Mouse (Mus musculus) splenic B cell, adult 2 months (primary cell): ENCODE measurements around the gene Cldn20.

Source experiments
- DNase-seq: peaks from one replicate; pipeline ENCODE4 v3.0.0-alpha.2; 2011; ENCODE audit warnings: low read depth, low spot score
- H3K27me3 ChIP-seq: 2 replicates; pipeline ENCODE4 v1.6.1; 2012; ENCODE audit warnings: mild to moderate bottlenecking, low read length, moderate library complexity, mixed read lengths; ENCODE audit not compliant: control insufficient read depth, poor library complexity, insufficient read depth, severe bottlenecking
- H3K36me3 ChIP-seq: 2 replicates; pipeline ENCODE4 v1.6.1; 2012; ENCODE audit warnings: mild to moderate bottlenecking, low read length, moderate library complexity, mixed read lengths; ENCODE audit not compliant: control insufficient read depth, poor library complexity, insufficient read depth, severe bottlenecking

The Cldn20 gene

DNA sequence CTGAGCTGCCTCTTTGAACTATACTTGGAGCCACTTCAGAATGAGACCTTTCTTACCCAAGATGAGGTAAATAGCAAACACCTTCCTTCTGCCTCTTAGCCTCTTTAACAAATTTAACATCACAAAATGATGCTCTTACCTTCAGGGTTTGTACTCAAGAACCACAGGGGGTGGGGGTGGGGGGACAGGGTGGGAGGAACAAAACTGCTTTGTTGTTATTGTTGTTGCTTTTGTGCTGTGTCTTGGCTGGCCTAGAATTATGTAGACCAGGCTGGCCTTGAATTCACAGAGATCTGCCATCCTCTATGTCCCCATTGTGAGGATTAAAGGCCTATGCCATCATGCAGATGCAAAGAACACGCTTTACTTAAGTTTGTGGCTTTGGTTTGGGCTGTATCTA, 26.6 kb upstream of the Cldn20 start:
- no peaks in the 10 kb centered on the region for H3K27me3 ChIP-seq
- no peaks in the 10 kb centered on the region for H3K36me3 ChIP-seq
- no peak for DNase-seq

DNA sequence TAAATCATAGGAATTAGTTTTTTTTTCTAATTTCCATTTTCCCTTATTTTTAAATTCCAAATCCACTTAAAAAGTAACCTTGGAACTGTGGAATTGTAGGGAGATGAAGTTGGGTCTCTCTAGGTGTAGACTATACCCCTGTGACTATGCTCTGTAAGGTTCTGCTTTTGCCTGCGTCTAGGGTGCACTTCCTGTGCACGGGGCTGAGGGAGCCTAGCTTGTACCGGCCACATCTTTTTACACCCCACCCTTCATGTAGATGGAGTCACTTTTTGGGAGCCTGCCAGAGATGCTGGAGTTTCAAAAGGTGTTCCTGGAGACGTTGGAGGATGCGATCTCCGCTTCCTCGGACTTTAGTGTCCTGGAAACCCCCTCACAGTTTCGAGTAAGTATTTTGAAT, 25.8 kb upstream of the Cldn20 start:
- Histone ChIP-seq H3K36me3 (no peaks in the 10 kb centered on the region), H3K27me3 (no peaks in the 10 kb centered on the region)
- DNase-seq: no peak

DNA sequence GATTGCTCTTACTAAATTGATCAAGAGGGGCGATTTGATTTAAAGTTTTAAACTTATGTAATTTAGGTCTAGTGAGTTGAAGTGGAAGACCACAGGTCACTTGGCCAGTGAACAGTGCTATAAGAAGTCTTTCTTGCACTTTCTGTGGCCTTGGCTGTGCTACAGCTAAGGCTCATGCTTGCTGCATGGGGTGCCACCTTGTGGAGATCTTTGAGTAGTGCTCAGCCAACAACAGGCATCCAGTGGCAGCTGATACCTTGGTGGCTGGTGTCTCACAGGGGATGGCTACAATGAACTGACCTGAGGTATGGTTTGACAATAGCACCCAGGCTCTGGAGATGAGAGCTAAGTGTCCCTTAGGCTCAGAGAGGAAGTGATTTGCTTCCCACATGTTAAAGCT, 22.5 kb upstream of the Cldn20 start:
- DNase-seq: peak; percentile 64
- no peaks in the 10 kb centered on the region for H3K27me3 ChIP-seq
- no peaks in the 10 kb centered on the region for H3K36me3 ChIP-seq

DNA sequence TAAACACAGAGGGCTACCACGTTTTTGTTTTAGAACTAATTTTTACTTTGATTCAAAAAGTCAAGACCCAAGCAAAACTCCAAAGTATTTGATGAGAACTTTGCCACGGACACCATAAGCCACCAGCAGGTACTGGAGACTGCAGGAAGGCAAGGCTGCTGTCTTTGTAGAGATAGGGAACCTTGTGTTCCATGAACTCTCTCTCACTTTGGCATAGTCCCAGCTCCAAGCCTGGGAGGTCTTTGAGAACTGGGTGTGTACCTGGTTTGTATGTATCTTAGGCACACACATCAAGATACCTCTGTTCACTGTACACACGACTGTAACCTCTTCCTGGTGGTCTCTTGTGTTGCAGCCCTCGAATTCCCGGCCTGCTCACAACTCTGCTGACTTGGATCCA, 18.0 kb upstream of the Cldn20 start:
- no peaks in the 10 kb centered on the region for H3K36me3 ChIP-seq
- H3K27me3 ChIP-seq: no peaks in the 10 kb centered on the region
- DNase-seq: no peak

DNA sequence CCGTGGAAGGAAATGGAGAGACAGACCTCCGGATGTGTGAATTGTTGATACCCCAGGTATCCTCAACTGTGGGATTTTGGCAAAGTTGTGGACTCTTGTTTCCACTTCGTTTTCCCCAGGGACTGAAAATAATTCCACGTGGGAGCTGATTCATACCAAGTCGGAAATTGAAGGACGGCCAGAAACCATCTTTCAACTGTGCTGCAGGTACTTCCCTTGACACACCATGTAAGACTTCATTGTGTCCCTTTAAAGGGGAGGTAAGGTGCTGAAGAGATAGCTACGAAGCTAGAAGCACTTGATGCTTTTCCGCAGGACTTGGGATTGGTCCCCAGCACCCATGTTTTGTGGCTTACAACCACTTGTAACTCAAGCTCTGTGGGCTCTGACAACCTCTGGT, 16.5 kb upstream of the Cldn20 start:
- Histone ChIP-seq H3K36me3 (0 out of 2 replicates have a peak, but pooled peaks cover 2% of the 10 kb centered on the region), H3K27me3 (no peaks in the 10 kb centered on the region)
- DNase-seq: no peak

DNA sequence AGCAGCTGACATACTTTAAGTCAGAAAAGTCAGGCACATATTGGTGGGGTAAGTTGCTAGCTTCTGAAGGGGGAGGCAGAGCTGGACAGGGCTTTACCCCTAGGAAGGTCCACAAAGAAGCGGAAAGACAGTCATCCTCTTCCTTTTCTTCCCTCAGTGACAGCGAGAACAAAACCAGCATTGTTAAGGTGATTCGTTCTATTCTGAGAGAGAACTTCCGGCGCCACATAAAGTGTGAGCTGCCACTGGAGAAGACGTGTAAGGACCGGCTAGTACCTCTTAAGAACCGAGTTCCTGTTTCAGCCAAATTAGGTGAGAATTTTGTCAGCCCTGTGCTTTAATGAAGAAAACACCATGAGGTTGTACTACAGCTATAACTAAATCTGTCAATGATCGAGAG, 15.9 kb upstream of the Cldn20 start:
- H3K27me3 ChIP-seq: no peaks in the 10 kb centered on the region
- DNase-seq: no peak
- H3K36me3 ChIP-seq: 0 out of 2 replicates have a peak, but pooled peaks cover 2% of the 10 kb centered on the region

DNA sequence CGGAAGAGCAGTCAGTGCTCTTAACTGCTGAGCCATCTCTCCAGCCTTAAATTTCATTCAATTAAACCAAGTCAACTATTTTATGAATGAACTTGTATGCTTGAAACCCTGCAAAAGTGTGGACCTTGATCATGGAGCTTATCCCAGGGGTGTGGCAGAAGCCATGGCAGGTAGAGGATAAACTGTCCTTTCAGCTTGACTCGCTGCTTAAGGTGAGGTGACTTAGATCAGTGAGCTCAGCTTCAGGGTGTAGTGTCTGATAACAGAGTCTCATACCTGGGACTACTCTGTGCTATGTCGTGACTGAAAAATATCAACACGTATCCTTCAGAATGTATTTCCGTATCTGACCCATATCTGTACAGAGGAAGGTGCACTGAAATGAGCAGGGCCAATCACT, 12.0 kb upstream of the Cldn20 start:
- no peaks in the 10 kb centered on the region for H3K27me3 ChIP-seq
- H3K36me3 ChIP-seq: 0 out of 2 replicates have a peak, but pooled peaks cover 2% of the 10 kb centered on the region
- DNase-seq: no peak

DNA sequence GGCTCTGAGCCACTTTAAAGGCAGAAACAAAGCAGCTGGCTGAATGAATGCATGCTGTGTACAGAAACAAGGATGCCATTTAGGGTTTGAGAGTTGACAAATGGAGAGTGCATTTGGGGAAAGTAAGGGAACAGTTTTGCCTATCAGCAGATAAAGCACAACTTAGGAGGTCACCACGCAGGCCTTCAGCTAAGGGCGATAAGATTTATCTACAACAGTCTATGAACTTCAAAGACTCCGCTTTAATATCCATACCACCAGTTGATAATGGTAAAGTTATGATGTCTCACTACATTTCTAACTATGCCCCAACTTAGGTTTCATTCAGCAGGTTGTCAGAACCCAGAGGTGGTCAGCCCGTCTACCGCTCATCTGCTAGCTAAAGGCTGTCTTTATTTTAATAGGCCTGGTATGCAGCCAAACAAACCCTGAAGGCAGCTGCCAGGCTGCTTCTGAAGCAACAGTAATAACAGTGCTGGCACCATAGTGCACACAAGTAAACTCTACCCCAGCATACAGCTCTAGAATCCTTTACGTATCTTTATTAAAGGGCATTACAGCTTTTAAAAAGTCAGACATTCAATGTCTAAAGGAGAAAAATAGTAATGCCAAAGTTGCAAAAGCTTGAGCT, 4.4 kb upstream of the Cldn20 start:
- Histone ChIP-seq H3K27me3 (no peaks in the 10 kb centered on the region), H3K36me3 (no peaks in the 10 kb centered on the region)
- no peak for DNase-seq

DNA sequence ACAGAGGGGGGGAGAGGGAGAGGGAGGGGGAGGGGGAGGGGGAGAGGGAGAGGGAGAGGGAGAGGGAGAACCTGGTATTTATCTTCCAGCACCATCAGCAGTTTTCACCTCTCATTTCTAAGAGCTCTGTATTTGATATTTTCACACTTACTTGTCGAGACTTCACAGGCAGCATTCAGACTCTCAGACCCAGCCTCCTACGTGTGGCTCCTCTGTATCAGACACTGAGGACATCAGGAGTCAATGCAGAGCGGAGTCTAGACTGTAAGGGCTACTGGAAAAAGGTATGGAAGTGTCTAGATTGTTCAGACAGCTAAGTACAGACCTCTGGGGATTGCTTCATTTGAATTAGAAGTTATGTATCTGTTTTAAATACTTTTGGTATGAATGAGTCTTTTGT, 2.8 kb upstream of the Cldn20 start:
- H3K36me3 ChIP-seq: no peaks in the 10 kb centered on the region
- H3K27me3 ChIP-seq: no peaks in the 10 kb centered on the region
- no peak for DNase-seq

DNA sequence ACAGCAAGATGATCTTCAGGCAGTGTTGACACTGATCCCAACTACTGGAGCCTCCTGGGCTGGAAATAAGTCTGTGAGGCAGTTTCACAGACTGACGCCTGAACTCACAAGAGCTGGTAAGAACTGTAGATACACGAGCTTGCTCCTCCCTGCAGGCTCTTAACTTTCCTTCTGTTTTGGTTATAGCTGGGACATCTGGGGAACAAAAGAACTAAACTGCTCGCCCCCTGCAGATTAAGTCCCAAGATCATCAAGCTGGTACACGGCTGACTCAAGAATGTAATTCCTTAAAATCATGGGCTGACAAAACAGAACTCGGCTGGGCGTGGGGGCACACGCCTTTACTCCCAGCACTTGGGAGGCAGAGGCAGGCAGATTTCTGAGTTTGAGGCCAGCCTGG, 1.8 kb upstream of the Cldn20 start:
- DNase-seq: no peak
- Histone ChIP-seq H3K36me3 (0 out of 2 replicates have a peak, but pooled peaks cover 4% of the 10 kb centered on the region), H3K27me3 (no peaks in the 10 kb centered on the region)

DNA sequence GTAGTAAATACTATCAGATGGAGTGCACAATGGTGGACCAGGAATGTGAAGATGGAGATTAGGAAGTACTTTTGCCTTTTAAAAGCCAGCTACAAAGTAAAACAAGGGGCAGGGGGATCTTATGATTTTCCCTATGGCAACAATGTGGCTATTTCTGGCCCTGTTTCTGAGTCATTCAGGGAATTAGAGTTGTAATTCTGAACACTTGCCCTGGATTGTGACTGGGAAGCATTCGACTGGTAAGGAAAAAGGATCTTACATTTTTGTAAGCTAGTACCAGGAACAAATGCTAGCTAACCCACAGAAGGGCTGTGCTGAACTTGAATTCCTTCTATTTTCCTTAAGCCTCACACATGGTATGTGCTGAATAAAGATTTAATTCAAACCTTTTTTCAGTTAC, 713 bp upstream of the Cldn20 start:
- H3K27me3 ChIP-seq: no peaks in the 10 kb centered on the region
- H3K36me3 ChIP-seq: 0 out of 2 replicates have a peak, but pooled peaks cover 4% of the 10 kb centered on the region
- no peak for DNase-seq

DNA sequence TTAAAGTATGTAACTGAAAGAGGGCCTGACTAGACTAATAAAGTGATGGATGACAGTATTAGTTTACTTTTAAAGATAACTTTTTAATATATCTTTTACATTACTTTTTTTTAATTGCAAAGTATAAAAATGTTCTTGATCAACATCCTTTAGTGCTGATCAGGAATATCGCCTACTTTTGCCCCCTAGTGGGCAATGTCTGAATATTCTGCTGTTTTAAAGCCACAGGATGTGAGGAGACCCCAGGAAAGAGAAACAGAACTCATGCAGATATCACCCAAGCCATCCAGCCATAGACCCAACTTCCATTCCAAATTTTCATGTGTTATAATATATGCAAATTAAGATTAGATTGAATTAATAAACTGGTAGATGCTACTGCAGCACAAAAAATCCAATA, 1.1 kb downstream of the Cldn20 start:
- Histone ChIP-seq H3K36me3 (0 out of 2 replicates have a peak, but pooled peaks cover 4% of the 10 kb centered on the region), H3K27me3 (no peaks in the 10 kb centered on the region)
- DNase-seq: peak; percentile 45

DNA sequence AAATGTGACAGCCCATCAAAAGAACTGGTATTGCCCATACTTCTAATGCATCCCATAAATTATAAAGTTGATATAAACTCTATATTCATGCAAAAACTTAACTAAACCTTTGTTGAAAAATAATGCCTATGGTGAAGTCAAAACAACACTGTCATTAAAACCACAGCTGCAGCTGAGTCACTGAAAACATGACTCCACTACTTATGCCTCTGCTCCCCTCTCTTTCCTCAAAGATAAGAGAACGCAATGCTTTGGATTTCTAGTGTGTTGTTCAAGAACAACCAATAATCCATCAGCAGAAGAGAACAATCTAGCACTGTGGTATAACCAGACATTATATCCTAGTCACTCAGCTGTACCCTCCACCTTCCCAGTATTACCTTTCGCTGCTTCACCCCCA, 8.0 kb downstream of the Cldn20 start:
- Histone ChIP-seq H3K27me3 (no peaks in the 10 kb centered on the region), H3K36me3 (peaks cover 4% of the 10 kb centered on the region)
- no peak for DNase-seq

DNA sequence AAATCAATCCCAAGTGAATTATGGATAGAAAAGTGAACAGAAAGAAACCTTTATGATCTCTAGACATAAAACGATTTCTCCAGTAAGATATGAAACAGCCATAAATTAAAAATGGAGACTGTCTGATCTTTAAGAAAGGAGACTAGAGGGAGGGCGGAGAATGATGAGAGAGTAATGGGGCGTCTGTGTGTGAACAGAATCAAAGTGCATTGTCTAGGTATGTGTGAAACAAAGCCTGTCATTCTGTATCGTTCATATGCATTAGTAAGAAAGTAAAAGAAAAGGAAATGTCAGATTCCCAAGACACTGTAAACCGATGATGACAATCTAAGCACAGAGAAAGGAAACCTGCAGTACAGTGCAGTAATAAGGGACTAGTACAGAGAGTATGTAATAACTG, 8.7 kb downstream of the Cldn20 start:
- DNase-seq: no peak
- Histone ChIP-seq H3K27me3 (no peaks in the 10 kb centered on the region), H3K36me3 (peaks cover 3% of the 10 kb centered on the region)

DNA sequence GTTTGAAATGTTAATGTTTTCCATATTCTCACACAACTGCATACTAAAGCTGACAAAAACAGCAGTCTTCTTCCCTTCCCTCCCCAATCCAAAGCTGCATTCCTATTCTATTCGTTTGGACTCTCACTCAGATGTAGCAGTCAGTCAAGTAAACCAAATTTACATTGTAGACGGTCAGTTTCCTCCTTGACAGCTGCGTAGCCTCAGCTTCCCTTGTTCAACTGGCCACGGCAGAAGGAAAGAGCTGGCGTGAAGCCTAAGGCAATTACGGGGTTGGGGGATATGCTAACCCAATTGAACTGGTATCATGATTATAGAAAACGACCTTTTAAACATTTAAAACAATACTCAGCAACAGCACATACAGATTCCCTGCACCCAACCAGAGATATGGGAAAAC, 15.4 kb downstream of the Cldn20 start:
- Histone ChIP-seq H3K27me3 (no peaks in the 10 kb centered on the region), H3K36me3 (no peaks in the 10 kb centered on the region)
- DNase-seq: no peak

DNA sequence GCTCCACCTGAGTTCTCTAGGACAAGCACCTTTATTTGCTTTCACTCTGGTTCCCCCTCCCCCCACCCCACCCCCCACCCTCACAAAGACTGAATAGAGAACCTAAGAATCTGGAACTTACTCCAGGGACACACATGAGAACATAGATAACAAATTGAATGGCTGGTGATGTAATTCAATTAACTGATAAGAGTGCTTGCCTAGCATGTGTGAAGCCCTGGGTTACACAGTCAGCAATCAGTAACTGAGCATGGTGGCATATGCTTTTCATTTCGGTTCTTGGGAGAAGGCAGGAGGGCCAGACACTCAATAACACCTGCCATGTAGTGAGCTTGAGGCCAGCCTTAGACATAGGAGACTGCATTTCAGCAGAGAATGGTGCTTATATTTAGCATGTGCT, 23.9 kb downstream of the Cldn20 start:
- no peaks in the 10 kb centered on the region for H3K27me3 ChIP-seq
- no peak for DNase-seq
- H3K36me3 ChIP-seq: no peaks in the 10 kb centered on the region
